Mouse (Mus musculus) lung, postnatal 10 days (tissue): ENCODE measurements around the gene Dpm2.
A peak's percentile ranks its signal among the peaks of the same experiment; 100 is the strongest.

Source experiments
- DNase-seq: peaks from one replicate; pipeline ENCODE4 v3.0.0; 2021

Dpm2 gene

GRCm38 (mm10) chr2:32617109-32617508, 46.5 kb downstream of the Dpm2 start:
- no peak for DNase-seq

- DNase-seq = no peak
Observed at GRCm38 (mm10) chr2:32617601-32618000, 46.9 kb downstream of the Dpm2 start.

GRCm38 (mm10) chr2:32618051-32618450, 47.4 kb downstream of the Dpm2 start:
- DNase-seq = no peak

- DNase-seq = peak; percentile 86
Observed at GRCm38 (mm10) chr2:32620682-32621516, 50.2 kb downstream of the Dpm2 start.

GRCm38 (mm10) chr2:32621517-32621859, 50.8 kb downstream of the Dpm2 start, which contains the start of gene Ak1:
Gene Ak1, plus strand, starts transcription at chr2:32621758.
- DNase-seq = no peak
